Mouse (Mus musculus) embryonic facial prominence, embryonic 13.5 days (tissue): Measurements from ENCODE around the gene Zfp710. TPM values are rescaled to one million over a fixed set of nuclear protein-coding genes. Genes with fewer than 3 reads are reported as not detected.

Source experiments
- ATAC-seq: fragments of 200-750 bp; cut with Nextera tagmentation; 2 replicates; pipeline ENCODE4 v1.8.0; 2017; ENCODE audit warnings: low read depth; ENCODE audit not compliant: insufficient number of reproducible peaks, insufficient read depth, low FRiP score, low TSS enrichment
- H3K27ac ChIP-seq: fragments of 300-500 bp; sonication (generic); 2 replicates; pipeline ENCODE4 v1.5.1; 2015; ENCODE audit warnings: moderate library complexity, mild to moderate bottlenecking, inconsistent platforms
- H3K27me3 ChIP-seq: fragments of 300-500 bp; sonication (generic); 2 replicates; pipeline ENCODE4 v1.6.1; 2015; ENCODE audit warnings: mild to moderate bottlenecking, inconsistent platforms
- H3K36me3 ChIP-seq: fragments of 300-500 bp; sonication (generic); 2 replicates; pipeline ENCODE4 v1.6.1; 2015; ENCODE audit warnings: mild to moderate bottlenecking, inconsistent platforms
- H3K4me1 ChIP-seq: fragments of 300-500 bp; sonication (generic); 2 replicates; pipeline ENCODE4 v1.6.1; 2015; ENCODE audit warnings: inconsistent platforms
- H3K4me2 ChIP-seq: fragments of 300-500 bp; sonication (generic); 2 replicates; pipeline ENCODE4 v1.6.1; 2015; ENCODE audit warnings: moderate library complexity, mild to moderate bottlenecking, inconsistent platforms
- H3K4me3 ChIP-seq: fragments of 300-500 bp; sonication (generic); 2 replicates; pipeline ENCODE4 v1.5.1; 2015; ENCODE audit warnings: mild to moderate bottlenecking, inconsistent platforms
- H3K9ac ChIP-seq: fragments of 300-500 bp; sonication (generic); 2 replicates; pipeline ENCODE4 v1.6.1; 2015; ENCODE audit warnings: mild to moderate bottlenecking, inconsistent platforms
- H3K9me3 ChIP-seq: fragments of 300-500 bp; sonication (generic); 2 replicates; pipeline ENCODE4 v1.6.1; 2016; ENCODE audit warnings: inconsistent platforms
- WGBS: fragments of 180-500 bp; shearing (Covaris S2); methylation state at CpG from one replicate; pipeline ENCODE4 v1.1.7; 2015; ENCODE audit warnings: mixed read lengths; 5-methylcytosine and 5-hydroxymethylcytosine counted together
- polyA plus RNA-seq: library from polyadenylated mRNA; unstranded; fragments of >200 nt; fragmentation: Nextera tagmentation; extraction: Ambion mirVana; gene quantifications from 2 replicates; pipeline ENCODE4 v1.2.1, GENCODE M21; 2015

The Zfp710 gene
- polyA plus RNA-seq, 1 experiment from 2014 or later, result 21.9 TPM

- Histone ChIP-seq H3K4me2 (no peak overlapping the region), H3K4me3 (no peak overlapping the region), H3K4me1 (peaks cover 87% of the 10 kb centered on the region), H3K27me3 (no peaks in the 10 kb centered on the region), H3K9ac (no peak overlapping the region), H3K9me3 (no peaks in the 10 kb centered on the region), H3K36me3 (no peaks in the 10 kb centered on the region), H3K27ac (no peak overlapping the region)
- ATAC-seq, result no peak
- 71% methylated on average over 8 of the region's 8 CpGs for whole genome bisulfite sequencing
Observed at GRCm38 (mm10) chr7:80073506-80073905, 48.9 kb downstream of the Zfp710 start.

- Histone ChIP-seq H3K4me1 (peaks cover 80% of the 10 kb centered on the region), H3K36me3 (no peaks in the 10 kb centered on the region), H3K9ac (no peak overlapping the region; the same call in 1 of the 2 replicates), H3K4me2 (no peak overlapping the region), H3K9me3 (no peaks in the 10 kb centered on the region), H3K4me3 (no peak overlapping the region), H3K27ac (peak overlapping the region; percentile 57), H3K27me3 (no peaks in the 10 kb centered on the region)
- 39% methylated on average over 5 of the region's 5 CpGs for WGBS
- ATAC-seq, result no peak
Observed at GRCm38 (mm10) chr7:80074921-80075441, 50.4 kb downstream of the Zfp710 start.

- Histone ChIP-seq H3K36me3 (peaks cover 3% of the 10 kb centered on the region), H3K27ac (peak overlapping the region; percentile 57; the same call in 1 of the 2 replicates), H3K27me3 (no peaks in the 10 kb centered on the region), H3K9ac (peak overlapping the region; percentile 27; the same call in 1 of the 2 replicates), H3K4me3 (no peak overlapping the region), H3K4me1 (peaks cover 71% of the 10 kb centered on the region), H3K9me3 (no peaks in the 10 kb centered on the region), H3K4me2 (no peak overlapping the region)
- no peak for ATAC-seq
- WGBS, result 24% methylated on average over 4 of the region's 4 CpGs
Observed at GRCm38 (mm10) chr7:80075946-80076583, 51.5 kb downstream of the Zfp710 start.

GRCm38 (mm10) chr7:80076961-80077716 lies 52.5 kb downstream of the Zfp710 start:
- Histone ChIP-seq H3K27me3 (no peaks in the 10 kb centered on the region), H3K4me3 (no peak overlapping the region), H3K4me1 (peaks cover 60% of the 10 kb centered on the region), H3K9ac (no peak overlapping the region), H3K4me2 (no peak overlapping the region), H3K36me3 (peaks cover 13% of the 10 kb centered on the region), H3K9me3 (no peaks in the 10 kb centered on the region), H3K27ac (peak overlapping the region; percentile 58; the same call in 1 of the 2 replicates)
- ATAC-seq, result no peak
- WGBS, result 53% methylated on average over 6 of the region's 6 CpGs

- Histone ChIP-seq H3K36me3 (peaks cover 20% of the 10 kb centered on the region), H3K27me3 (no peaks in the 10 kb centered on the region), H3K4me3 (no peak overlapping the region), H3K4me1 (peaks cover 56% of the 10 kb centered on the region), H3K9me3 (no peaks in the 10 kb centered on the region), H3K4me2 (no peak overlapping the region), H3K27ac (peak overlapping the region; percentile 8; the same call in 1 of the 2 replicates), H3K9ac (no peak overlapping the region)
- ATAC-seq, result no peak
- WGBS, result 62% methylated on average over 9 of the region's 9 CpGs
Observed at GRCm38 (mm10) chr7:80077801-80078200, 53.2 kb downstream of the Zfp710 start.

- 24% methylated on average over 14 of the region's 14 CpGs for WGBS
- Histone ChIP-seq H3K9me3 (no peaks in the 10 kb centered on the region), H3K27me3 (no peaks in the 10 kb centered on the region), H3K4me1 (peaks cover 50% of the 10 kb centered on the region), H3K4me2 (peak overlapping the region; percentile 32), H3K9ac (peak overlapping the region; percentile 51; the same call in 1 of the 2 replicates), H3K4me3 (no peak overlapping the region), H3K27ac (peak overlapping the region; percentile 64), H3K36me3 (peaks cover 28% of the 10 kb centered on the region)
- no peak for ATAC-seq
Observed at GRCm38 (mm10) chr7:80078792-80079301, 54.2 kb downstream of the Zfp710 start.

GRCm38 (mm10) chr7:80081586-80082554 lies 57.3 kb downstream of the Zfp710 start:
- 91% methylated on average over 42 of the region's 42 CpGs for WGBS
- ATAC-seq, result no peak
- Histone ChIP-seq H3K36me3 (peaks cover 40% of the 10 kb centered on the region), H3K27ac (no peak overlapping the region), H3K4me1 (peaks cover 22% of the 10 kb centered on the region), H3K4me2 (no peak overlapping the region), H3K27me3 (no peaks in the 10 kb centered on the region), H3K9me3 (no peaks in the 10 kb centered on the region), H3K4me3 (no peak overlapping the region), H3K9ac (no peak overlapping the region)

- ATAC-seq, result no peak
- 55% methylated on average over 7 of the region's 7 CpGs for WGBS
- no peak overlapping the region for H3K4me3 ChIP-seq
Observed at GRCm38 (mm10) chr7:80084484-80084931, 59.9 kb downstream of the Zfp710 start.

GRCm38 (mm10) chr7:80085970-80086715 lies 61.5 kb downstream of the Zfp710 start:
- no peak overlapping the region for H3K4me3 ChIP-seq
- 80% methylated on average over 33 of the region's 33 CpGs for whole genome bisulfite sequencing
- H3K9me3 ChIP-seq, result no peaks in the 10 kb centered on the region
- no peak overlapping the region for H3K27ac ChIP-seq
- H3K36me3 ChIP-seq, result peaks cover 79% of the 10 kb centered on the region
- H3K4me1 ChIP-seq, result no peaks in the 10 kb centered on the region
- H3K9ac ChIP-seq, result no peak overlapping the region
- 0 out of 2 replicates have a peak, but pooled peaks have one; percentile 11 for ATAC-seq
- no peak overlapping the region for H3K4me2 ChIP-seq
- H3K27me3 ChIP-seq, result no peaks in the 10 kb centered on the region

More at GRCm38 (mm10) chr7:80084484-80084931, 59.9 kb downstream of the Zfp710 start:
- peaks cover 67% of the 10 kb centered on the region for H3K36me3 ChIP-seq
- no peaks in the 10 kb centered on the region for H3K4me1 ChIP-seq
- H3K9me3 ChIP-seq, result no peaks in the 10 kb centered on the region
- no peak overlapping the region for H3K4me2 ChIP-seq
- H3K9ac ChIP-seq, result no peak overlapping the region
- H3K27me3 ChIP-seq, result no peaks in the 10 kb centered on the region
- no peak overlapping the region for H3K27ac ChIP-seq

GRCm38 (mm10) chr7:80088191-80088590 lies 63.6 kb downstream of the Zfp710 start:
- H3K4me1 ChIP-seq, result peaks cover 14% of the 10 kb centered on the region
- 82% methylated on average over 9 of the region's 9 CpGs for WGBS
- H3K27me3 ChIP-seq, result no peaks in the 10 kb centered on the region
- H3K4me2 ChIP-seq, result no peak overlapping the region
- no peak overlapping the region for H3K27ac ChIP-seq
- H3K4me3 ChIP-seq, result no peak overlapping the region
- H3K36me3 ChIP-seq, result peaks cover 78% of the 10 kb centered on the region
- no peak overlapping the region for H3K9ac ChIP-seq
- no peak for ATAC-seq
- H3K9me3 ChIP-seq, result no peaks in the 10 kb centered on the region
